Mouse (Mus musculus): Measurements from ENCODE around the gene Pyroxd2.

Pyroxd2 gene

DNA sequence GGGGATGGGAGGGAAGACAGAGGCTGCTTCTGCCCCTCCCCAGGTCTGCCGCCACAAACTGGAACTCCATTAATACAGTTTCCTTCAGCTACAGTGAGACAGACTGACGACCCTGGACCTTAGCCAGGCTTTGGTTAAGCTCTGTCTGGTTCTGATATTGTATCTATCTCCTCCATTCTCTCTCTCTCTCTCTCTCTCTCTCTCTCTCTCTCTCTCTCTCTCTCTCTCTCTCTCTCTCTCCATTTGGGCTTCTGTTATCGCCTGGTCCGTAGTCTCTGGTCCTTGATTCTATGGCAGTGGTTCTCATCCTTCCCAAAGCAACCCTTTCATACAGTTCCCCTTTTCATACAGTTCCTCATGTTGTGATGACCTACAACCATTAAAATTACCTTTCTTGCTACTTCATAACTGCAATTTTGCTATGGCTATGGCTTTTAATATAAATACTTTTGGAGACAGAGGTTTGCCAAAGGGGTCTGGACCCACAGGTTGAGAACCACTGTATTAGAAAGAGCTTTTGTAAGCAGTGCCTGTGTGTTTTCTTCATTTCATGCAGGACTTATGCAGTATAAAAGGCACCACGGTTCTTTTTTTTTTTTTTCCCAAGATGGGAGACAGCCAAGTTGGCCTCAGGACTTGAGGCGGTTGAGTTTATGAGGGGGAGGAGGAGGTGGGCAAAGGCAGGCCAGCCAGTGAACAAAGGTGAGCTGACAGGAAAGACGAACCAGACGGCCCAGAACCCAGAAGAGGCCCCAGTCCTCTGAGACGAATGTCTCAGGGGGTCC lies 7.3 kb downstream of the Pyroxd2 start:
- no peak for DNase-seq (ENCODE audit: low read depth)

GRCm38 (mm10) chr19:42744162-42744586 lies 8.4 kb downstream of the Pyroxd2 start:
- DNase-seq (ENCODE audit: low read depth), result peak; percentile 83

DNA sequence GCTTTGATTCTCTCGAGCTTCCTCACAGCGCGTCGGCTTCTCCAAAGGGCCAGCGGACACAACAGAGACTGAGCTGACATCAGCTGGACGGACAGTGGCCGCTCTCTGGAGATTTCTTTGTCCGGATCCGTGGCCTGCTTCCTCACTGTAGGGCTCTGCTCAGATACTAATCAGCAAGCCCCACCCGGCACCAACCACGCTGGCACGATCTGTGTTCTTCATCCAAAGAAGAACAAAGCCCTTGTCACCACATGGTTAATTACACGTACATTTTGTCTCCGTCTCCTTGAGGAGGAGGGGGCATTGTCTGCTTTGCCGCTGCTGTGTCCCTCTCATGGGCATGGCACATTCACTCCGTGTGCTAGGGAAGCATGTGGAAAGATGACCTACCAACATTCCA lies 9.3 kb downstream of the Pyroxd2 start:
- DNase-seq (ENCODE audit: low read depth), result no peak

- DNase-seq (ENCODE audit: low read depth), result no peak
These were observed 10.7 kb downstream of the Pyroxd2 start for GRCm38 (mm10) chr19:42741884-42742283.

- DNase-seq (ENCODE audit: low read depth), result no peak
These were observed 12.2 kb downstream of the Pyroxd2 start for GRCm38 (mm10) chr19:42740163-42740899.

DNA sequence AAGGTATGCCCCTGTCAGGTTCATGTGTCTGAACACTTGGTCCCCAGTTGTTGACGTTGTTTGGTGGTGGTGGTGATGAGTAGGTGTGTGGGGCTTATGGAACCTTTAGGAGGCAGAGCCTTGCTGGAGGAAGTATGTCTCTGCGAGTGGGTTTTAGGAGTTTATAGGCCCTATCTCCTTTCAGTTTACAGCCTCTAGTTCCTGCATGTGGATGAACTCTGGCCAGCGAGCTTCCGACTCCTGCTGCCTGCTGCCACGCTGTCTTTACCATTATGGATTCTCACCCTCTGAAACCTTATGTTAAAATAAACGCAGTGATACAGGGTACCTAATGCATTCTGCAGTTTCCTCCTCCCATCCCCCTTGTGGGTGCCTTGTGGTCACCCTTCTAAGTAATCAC lies 12.8 kb downstream of the Pyroxd2 start:
- no peak for DNase-seq (ENCODE audit: low read depth)

DNA sequence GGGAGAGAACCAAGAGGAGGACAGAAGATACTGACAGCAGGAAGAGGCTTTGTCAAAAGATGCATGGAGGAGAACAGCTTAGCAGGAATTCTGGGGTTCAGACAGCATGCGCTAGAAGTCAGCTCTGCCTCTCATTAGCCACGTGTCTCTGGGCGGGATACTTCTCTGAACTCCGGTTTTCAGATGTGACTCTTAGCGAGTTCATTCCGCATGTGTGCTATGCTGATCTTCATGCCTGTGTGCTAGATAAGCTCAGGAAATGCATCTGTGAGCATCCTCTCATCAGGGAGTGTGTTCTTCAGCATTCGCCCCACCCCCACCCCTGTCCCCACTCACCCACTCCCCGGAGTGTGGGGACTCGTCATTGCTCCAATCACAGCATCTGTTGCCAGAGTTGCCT lies 14.8 kb downstream of the Pyroxd2 start:
- DNase-seq (ENCODE audit: low read depth), result no peak

DNA sequence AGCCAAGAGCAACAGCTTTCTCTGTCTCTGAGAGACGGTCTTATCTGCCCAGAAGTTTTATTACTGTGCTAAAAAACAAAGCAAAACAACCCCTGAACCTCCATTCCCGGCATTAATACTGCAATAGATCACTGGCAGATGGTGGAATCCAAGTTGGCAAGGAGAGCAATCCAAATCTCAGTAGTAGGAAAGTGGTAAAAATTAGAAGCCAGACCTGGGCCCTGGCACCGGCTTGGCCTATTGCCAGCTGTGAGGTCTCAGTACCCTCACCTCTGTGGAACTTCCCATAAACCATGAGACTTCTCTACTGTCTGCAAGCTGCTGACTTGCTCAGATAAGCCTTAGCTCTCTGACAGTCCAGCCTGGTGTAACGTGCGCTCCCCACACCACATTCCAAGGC lies 17.6 kb downstream of the Pyroxd2 start:
- DNase-seq (ENCODE audit: low read depth), result no peak

- no peak for DNase-seq (ENCODE audit: low read depth)
These were observed 25.2 kb downstream of the Pyroxd2 start for GRCm38 (mm10) chr19:42727424-42727823.

DNA sequence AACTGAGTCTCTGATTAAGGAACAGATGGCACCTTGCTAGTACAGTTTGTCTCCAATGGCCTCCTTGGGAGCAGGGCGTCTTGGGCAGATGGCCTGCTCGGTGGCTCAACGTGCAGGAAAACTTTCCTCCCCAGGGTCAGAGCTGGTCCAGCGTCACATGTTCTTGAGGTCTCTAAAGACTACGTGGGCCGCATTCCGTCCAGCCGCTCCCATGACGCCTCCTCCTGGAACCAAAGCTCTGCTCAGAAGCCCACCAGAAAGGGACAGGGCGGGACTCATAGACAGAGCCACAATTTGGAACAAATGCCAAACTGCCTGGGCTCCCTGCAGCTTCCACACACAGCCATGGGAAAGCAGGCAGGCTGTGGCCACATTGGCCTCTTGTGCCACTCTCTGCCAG lies 25.8 kb downstream of the Pyroxd2 start:
- no peak for DNase-seq (ENCODE audit: low read depth)

- no peak for DNase-seq (ENCODE audit: low read depth)
These were observed 26.6 kb downstream of the Pyroxd2 start for GRCm38 (mm10) chr19:42725973-42726350.

GRCm38 (mm10) chr19:42725056-42725972 lies 27.3 kb downstream of the Pyroxd2 start:
- DNase-seq (ENCODE audit: low read depth), result no peak

DNA sequence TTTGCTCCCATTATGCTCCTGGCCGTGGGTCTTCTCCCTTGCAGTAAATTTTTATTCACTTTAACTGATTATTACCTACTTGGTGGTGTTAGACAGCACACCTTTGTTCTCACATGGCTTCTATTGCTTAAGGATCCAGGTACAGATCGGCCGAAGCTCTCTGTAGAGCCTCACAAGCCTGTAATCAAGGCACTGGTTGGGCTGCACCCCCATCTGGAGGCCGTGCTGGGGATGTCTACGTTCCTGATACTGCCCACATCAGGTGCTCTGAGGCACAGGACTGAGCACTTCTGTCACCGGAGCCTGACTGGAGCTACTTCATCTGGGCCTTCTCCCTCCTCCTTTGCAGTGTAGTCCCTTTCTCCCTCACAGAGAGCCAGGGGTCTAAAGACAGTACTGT lies 29.3 kb downstream of the Pyroxd2 start:
- peak; percentile 24 for DNase-seq (ENCODE audit: low read depth)

DNA sequence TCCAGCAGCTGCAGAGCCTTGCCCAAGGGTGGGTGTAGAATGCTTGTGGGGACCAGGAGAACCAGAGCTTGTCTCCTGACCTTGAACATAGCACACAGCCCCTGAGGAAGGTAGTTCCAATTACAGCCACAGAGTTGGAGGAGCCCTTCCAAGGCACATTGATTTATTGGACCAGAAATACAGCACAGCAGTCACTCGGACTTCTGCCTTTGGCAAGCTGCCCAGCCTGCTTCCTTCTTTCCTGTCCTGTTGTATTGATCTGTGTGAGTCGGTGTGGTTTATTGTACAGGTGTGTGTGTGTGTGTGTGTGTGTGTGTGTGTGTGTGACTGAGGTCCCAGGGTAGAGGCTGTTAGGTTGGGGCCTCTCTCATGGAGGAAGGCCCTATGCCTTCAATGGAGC lies 30.1 kb downstream of the Pyroxd2 start:
- peak; percentile 24 for DNase-seq (ENCODE audit: low read depth)

- DNase-seq (ENCODE audit: low read depth), result peak; percentile 36
These were observed 34.5 kb downstream of the Pyroxd2 start for GRCm38 (mm10) chr19:42718101-42718500.

GRCm38 (mm10) chr19:42717668-42718067 lies 34.9 kb downstream of the Pyroxd2 start:
- DNase-seq (ENCODE audit: low read depth), result peak; percentile 16

- DNase-seq (ENCODE audit: low read depth), result no peak
These were observed 36.1 kb downstream of the Pyroxd2 start for GRCm38 (mm10) chr19:42716507-42716906.

- no peak for DNase-seq (ENCODE audit: low read depth)
These were observed 38.8 kb downstream of the Pyroxd2 start for GRCm38 (mm10) chr19:42713770-42714169.

DNA sequence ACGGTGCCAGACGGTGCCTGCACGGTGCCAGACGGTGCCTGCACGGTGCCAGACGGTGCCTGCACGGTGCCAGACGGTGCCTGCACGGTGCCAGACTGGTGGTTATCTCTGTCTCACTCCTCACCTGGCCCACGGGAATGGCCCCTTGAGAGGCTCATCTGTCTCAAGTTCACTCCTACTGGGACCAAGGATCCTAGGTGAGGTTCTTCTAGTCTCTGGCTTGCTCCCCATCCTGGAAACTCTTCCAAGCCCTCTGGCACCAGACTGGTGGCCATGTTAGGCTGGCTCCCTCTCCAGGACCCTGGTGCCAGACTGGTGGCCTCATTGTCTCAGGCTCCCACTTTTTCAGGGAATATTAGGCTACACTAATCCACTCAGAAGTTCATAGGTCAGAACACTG lies 53.1 kb downstream of the Pyroxd2 start:
- DNase-seq (ENCODE audit: low read depth), result no peak

DNA sequence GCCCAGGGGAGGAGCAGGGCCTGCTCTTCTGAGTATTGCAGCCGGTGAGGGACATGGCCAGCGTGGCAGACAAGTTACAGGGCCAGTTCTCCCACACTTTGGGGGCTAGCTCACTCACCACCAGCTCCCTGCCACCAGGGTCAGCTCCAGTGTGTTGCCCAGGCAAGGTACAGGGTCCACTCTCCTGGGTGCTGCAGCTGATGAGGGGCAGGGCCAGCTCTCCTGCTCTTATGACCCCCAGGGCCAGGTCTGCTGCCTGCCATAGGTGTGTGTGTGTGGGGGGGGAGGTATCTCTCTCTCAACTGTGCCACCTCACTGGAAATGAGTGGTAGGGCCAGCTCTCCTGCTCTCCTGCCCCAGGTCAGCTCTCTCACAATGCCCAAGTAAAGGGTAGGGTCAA lies 54.0 kb downstream of the Pyroxd2 start:
- no peak for DNase-seq (ENCODE audit: low read depth)

DNA sequence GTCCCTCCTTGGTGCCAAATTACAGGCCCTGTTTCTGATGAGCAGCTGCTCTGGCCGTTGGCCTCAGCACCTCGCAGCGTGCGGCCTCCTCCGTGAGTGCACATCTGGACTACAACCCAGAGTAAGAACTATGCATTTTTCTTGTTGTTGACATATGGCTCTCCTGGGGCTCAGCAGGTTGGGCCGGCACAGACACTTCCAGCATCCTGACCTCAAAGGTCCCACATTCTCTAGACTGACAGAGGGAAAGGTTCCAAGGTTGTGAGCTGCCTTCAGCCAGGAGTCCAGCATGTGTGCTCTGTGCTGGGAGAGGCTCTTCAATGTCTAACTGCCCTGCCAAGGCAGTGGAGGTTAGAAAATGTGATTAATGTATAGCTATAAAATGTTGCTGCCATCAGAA lies 55.2 kb downstream of the Pyroxd2 start:
- DNase-seq (ENCODE audit: low read depth), result peak; percentile 61

DNA sequence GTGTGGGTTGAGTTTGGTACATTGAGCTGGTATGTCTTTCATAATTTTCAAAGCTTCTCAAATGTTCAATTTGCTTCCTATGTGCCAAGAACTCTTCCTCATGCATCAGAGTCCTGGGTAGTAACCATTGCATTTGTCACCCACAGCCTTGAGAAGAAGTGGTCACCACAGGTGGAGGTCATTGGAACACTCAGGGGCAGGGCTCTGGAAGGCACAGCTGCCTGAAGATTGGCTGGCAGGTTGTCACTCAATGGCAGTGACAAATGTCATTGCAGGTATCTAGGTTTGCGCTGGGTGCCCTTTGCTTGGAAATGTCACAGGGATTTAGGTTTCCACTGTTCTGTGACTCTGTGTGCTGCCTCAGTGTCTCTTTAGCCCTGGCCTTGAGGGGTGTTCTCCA lies 62.3 kb downstream of the Pyroxd2 start:
- no peak for DNase-seq (ENCODE audit: low read depth)
